9 mouse cellular contexts compared by ENCODE assay signal in genomic region chr17:4785281-4785839, GRCm38 (mm10).
DNase-seq lines count a peak whose midpoint lies in the region; ATAC-seq lines count a peak whose summit lies in the region.
"Had no signal": no experiment of that assay in that cellular context is flagged by ENCODE, and none has a peak within 500 bp of the region (broad histone marks: within the 10 kb centered on the region; RNA-seq: fewer than 3 reads in every experiment).

No protein-coding gene starts in this region.

- H3K27ac ChIP-seq in heart, embryonic 12.5 days (ENCODE audit: poor library complexity, severe bottlenecking) = no peak overlapping the region
- H3K27ac ChIP-seq in midbrain, embryonic 13.5 days = no peak overlapping the region

- no peaks in the 10 kb centered on the region for H3K36me3 ChIP-seq in heart, embryonic 12.5 days
- H3K36me3 ChIP-seq in midbrain, embryonic 13.5 days = no peaks in the 10 kb centered on the region

- DNase-seq in adrenal gland, adult (ENCODE audit: inconsistent age in 2 of 2, low spot score in 1 of 2) = peak; percentile 65 to 80
- DNase-seq in adrenal gland, postnatal 4 days (ENCODE audit: low spot score in 2 of 2) = no peak
- peak; percentile 43 for DNase-seq in adrenal gland, adult 8-10 months
- DNase-seq in lung, postnatal 25 days (ENCODE audit: low spot score) = peak; percentile 39
- DNase-seq in thymus, adult 18-20 months = no peak
- no peak for DNase-seq in kidney, adult 11 months

- H3K4me2 ChIP-seq in heart, embryonic 12.5 days = no peak overlapping the region
- no peak overlapping the region for H3K4me2 ChIP-seq in midbrain, embryonic 13.5 days (replicated peaks)

- no peak overlapping the region for H3K4me3 ChIP-seq in heart, embryonic 12.5 days
- no peak overlapping the region for H3K4me3 ChIP-seq in midbrain, embryonic 13.5 days (replicated peaks)
- H3K4me3 ChIP-seq: erythroblast, embryonic 14.5 days had no signal

- no peaks in the 10 kb centered on the region for H3K27me3 ChIP-seq in heart, embryonic 12.5 days (replicated peaks)
- no peaks in the 10 kb centered on the region for H3K27me3 ChIP-seq in midbrain, embryonic 13.5 days

- H3K9me3 ChIP-seq in heart, embryonic 12.5 days (replicated peaks) = no peaks in the 10 kb centered on the region
- no peaks in the 10 kb centered on the region for H3K9me3 ChIP-seq in midbrain, embryonic 13.5 days

- H3K4me1 ChIP-seq in heart, embryonic 12.5 days (replicated peaks) = peaks cover 9% of the 10 kb centered on the region
- no peaks in the 10 kb centered on the region for H3K4me1 ChIP-seq in midbrain, embryonic 13.5 days (replicated peaks)

- no peak overlapping the region for H3K9ac ChIP-seq in heart, embryonic 12.5 days
- H3K9ac ChIP-seq in midbrain, embryonic 13.5 days (replicated peaks) = no peak overlapping the region

- ATAC-seq in heart, embryonic 12.5 days (ENCODE audit: insufficient number of reproducible peaks, low FRiP score) = peak; percentile 29; the same call in 1 of the 2 replicates
- ATAC-seq in midbrain, embryonic 13.5 days = no peak

- 45% methylated on average over 6 of the region's 6 CpGs for WGBS in heart, embryonic 12.5 days
- WGBS in midbrain, embryonic 13.5 days = 61% methylated on average over 6 of the region's 6 CpGs

Comparison
In these comparisons a context has a peak if more than half of its experiments do, and no peak if none do; other contexts are left out.
1. DNase-seq: peak in adrenal gland, adult (2 of 2), adrenal gland, adult 8-10 months (single experiment) and lung, postnatal 25 days (single experiment); none in adrenal gland, postnatal 4 days (0 of 2), thymus, adult 18-20 months (0 of 2) and kidney, adult 11 months (single experiment).